Mouse (Mus musculus) spleen, adult 2 months (tissue): ENCODE data around the gene Tgfbr2.

ENCODE experiments used
- CTCF ChIP-seq: fragments of 200-500 bp; IDR thresholded peaks from 2 replicates; pipeline ENCODE4 v1.5.1; 2011; ENCODE audit warnings: mild to moderate bottlenecking, inconsistent platforms; ENCODE audit not compliant: insufficient read depth, insufficient read length, insufficient replicate concordance; ENCODE audit errors: extremely low read depth
- POLR2A ChIP-seq: fragments of 200-500 bp; IDR thresholded peaks from 2 replicates; pipeline ENCODE4 v1.6.1; 2011; ENCODE audit warnings: low read depth, low read length, inconsistent platforms

GRCm38 (mm10) chr9:116083726-116084323 lies 91.3 kb downstream of the Tgfbr2 start:
- TF ChIP-seq CTCF: no peak
- TF ChIP-seq POLR2A: no peak
